In the genomic region with DNA sequence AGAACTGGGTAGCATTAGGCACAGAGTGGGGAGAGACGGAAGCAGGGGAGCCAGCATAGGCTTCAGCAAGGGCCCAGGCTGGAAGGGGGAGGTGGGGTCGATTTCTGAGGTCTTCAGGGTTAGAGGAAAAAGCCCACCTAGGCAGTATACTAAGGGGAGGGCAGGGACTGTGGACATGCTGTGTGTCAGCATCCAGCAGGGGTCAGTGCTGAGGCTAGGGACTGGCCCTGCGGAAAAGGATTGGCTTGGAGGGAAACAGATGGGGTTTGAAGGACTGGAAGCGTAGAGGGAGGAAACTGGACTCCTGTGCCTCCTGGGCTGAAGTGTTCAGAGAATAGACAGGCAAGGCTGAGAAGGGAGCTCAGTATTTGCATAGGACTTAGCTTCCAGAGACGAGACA, we compare ENCODE assay signal across 8 mouse cellular contexts.
A peak's percentile ranks its signal among the peaks of the same experiment; 100 is the strongest.
DNase-seq lines count a peak whose midpoint lies in the region; ATAC-seq lines count a peak whose summit lies in the region.

No protein-coding gene starts in this region.

- H3K27ac ChIP-seq in heart, embryonic 11.5 days (ENCODE audit: low read depth, low read length): no peak overlapping the region
- H3K27ac ChIP-seq in limb, embryonic 11.5 days (replicated peaks; ENCODE audit: low read depth, low read length): no peak overlapping the region
- H3K27ac ChIP-seq in midbrain, embryonic 13.5 days: no peak overlapping the region

- H3K9ac ChIP-seq in heart, embryonic 11.5 days (ENCODE audit: low read depth, low read length): no peak overlapping the region
- H3K9ac ChIP-seq in limb, embryonic 11.5 days (ENCODE audit: low read length): no peak overlapping the region
- 0 out of 2 replicates have a peak overlapping the region, but pooled peaks have one; percentile 14 for H3K9ac ChIP-seq in midbrain, embryonic 13.5 days (replicated peaks)

- no peak overlapping the region for H3K4me2 ChIP-seq in heart, embryonic 11.5 days
- H3K4me2 ChIP-seq in limb, embryonic 11.5 days (ENCODE audit: low read depth, severe bottlenecking): no peak overlapping the region
- no peak overlapping the region for H3K4me2 ChIP-seq in midbrain, embryonic 13.5 days (replicated peaks)

- no peaks in the 10 kb centered on the region for H3K27me3 ChIP-seq in heart, embryonic 11.5 days (ENCODE audit: control insufficient read depth, insufficient read depth, low read length)
- H3K27me3 ChIP-seq in limb, embryonic 11.5 days (ENCODE audit: control insufficient read depth, insufficient read depth, low read length): no peaks in the 10 kb centered on the region
- H3K27me3 ChIP-seq in midbrain, embryonic 13.5 days: no peaks in the 10 kb centered on the region

- no peak overlapping the region for H3K4me3 ChIP-seq in heart, embryonic 11.5 days (ENCODE audit: low read depth, low read length)
- H3K4me3 ChIP-seq in limb, embryonic 11.5 days (ENCODE audit: low read depth, low read length): no peak overlapping the region
- no peak overlapping the region for H3K4me3 ChIP-seq in midbrain, embryonic 13.5 days (replicated peaks)

- DNase-seq in heart, adult 11 months: peak; percentile 96
- peak; percentile 70 for DNase-seq in adrenal gland, adult 2 months
- peak; percentile 40 for DNase-seq in fibroblast of lung, adult 2 months (ENCODE audit: low read depth)
- DNase-seq in heart, postnatal 14 days: peak; percentile 78 to 84
- DNase-seq in limb, embryonic 11.5 days (ENCODE audit: low spot score): peak; percentile 87
- peak; percentile 64 for DNase-seq in thymus, postnatal 4 days

- H3K36me3 ChIP-seq in heart, embryonic 11.5 days (ENCODE audit: control insufficient read depth, insufficient read depth, low read length): no peaks in the 10 kb centered on the region
- no peaks in the 10 kb centered on the region for H3K36me3 ChIP-seq in limb, embryonic 11.5 days (ENCODE audit: control insufficient read depth, insufficient read depth, low read length)
- peaks cover 3% of the 10 kb centered on the region; the same call in 1 of the 2 replicates for H3K36me3 ChIP-seq in midbrain, embryonic 13.5 days

- intact Hi-C loops in heart, postnatal 14 days (cut with DNase I): loop anchor here (1.0 to 5.0 kb wide), 2 partner anchors 108 to 129 kb away; partner anchors contain the start of gene Fnbp1l

- WGBS in heart, embryonic 11.5 days (ENCODE audit: insufficient replicate concordance): 26% methylated on average over 5 of the region's 5 CpGs
- WGBS in limb, embryonic 11.5 days: 24% methylated on average over 5 of the region's 5 CpGs
- 44% methylated on average over 5 of the region's 5 CpGs for WGBS in midbrain, embryonic 13.5 days

- peaks cover 15% of the 10 kb centered on the region for H3K4me1 ChIP-seq in heart, embryonic 11.5 days (ENCODE audit: control insufficient read depth, insufficient read depth, low read length)
- H3K4me1 ChIP-seq in limb, embryonic 11.5 days (ENCODE audit: control insufficient read depth, insufficient read depth, low read length): peaks cover 18% of the 10 kb centered on the region
- H3K4me1 ChIP-seq in midbrain, embryonic 13.5 days (replicated peaks): peaks cover 17% of the 10 kb centered on the region; the same call in 1 of the 2 replicates

- H3K9me3 ChIP-seq in heart, embryonic 11.5 days (replicated peaks; ENCODE audit: control insufficient read depth, low read length): no peaks in the 10 kb centered on the region
- H3K9me3 ChIP-seq in limb, embryonic 11.5 days (ENCODE audit: control insufficient read depth, low read length): no peaks in the 10 kb centered on the region
- no peaks in the 10 kb centered on the region for H3K9me3 ChIP-seq in midbrain, embryonic 13.5 days

- ATAC-seq in heart, embryonic 11.5 days (replicated peaks; ENCODE audit: insufficient number of reproducible peaks, low FRiP score, low TSS enrichment): no peak; the same call in 1 of the 2 replicates
- ATAC-seq in limb, embryonic 11.5 days (ENCODE audit: insufficient number of reproducible peaks, low FRiP score, low TSS enrichment, low read depth): peak; percentile 58
- ATAC-seq in midbrain, embryonic 13.5 days: peak; percentile 65

Comparison
In these comparisons a context has a peak if more than half of its experiments do, and no peak if none do; other contexts are left out.
1. DNase-seq: peak in every context shown above with its lines; median percentile 96 in heart, adult 11 months; 87 in limb, embryonic 11.5 days; 81 in heart, postnatal 14 days; 70 in adrenal gland, adult 2 months; 64 in thymus, postnatal 4 days; 40 in fibroblast of lung, adult 2 months.